1 mouse cellular context compared by ENCODE assay signal in the genomic region with DNA sequence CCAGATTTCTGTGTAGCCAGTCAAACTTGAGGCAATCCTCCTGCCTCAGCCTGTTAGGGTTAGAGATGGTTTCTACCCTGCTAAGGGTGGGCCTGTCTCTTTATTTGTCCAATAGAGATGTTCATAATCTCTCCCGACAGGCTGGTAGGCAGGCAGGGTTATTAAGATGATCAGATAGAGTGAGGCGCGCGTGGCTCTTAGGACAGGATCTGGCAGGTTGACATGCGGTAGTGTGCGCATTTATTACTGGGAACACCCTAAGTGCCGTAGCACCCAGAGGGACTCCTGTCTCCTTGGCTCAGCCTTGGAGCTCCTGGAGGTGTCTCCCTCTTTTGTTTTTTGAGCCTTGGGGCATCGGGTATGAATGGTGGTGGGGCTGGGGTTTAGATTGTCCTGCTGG.
TF ChIP-seq lines count a peak whose summit lies in the region.

No protein-coding gene starts in this region.

TF ChIP-seq in MEL, 35 proteins besides CTCF, POLR2A, EP300 and RAD21:
- TF ChIP-seq SMC3 (IDR thresholded peaks at IDR 0.05; ENCODE audit: low read depth, low read length) = no peak
- TF ChIP-seq GATA1 (IDR thresholded peaks at IDR 0.05; ENCODE audit: low read depth, low read length) = peak; percentile 46; the same call in 1 of the 2 replicates
- no peak for TF ChIP-seq CHD1 (IDR thresholded peaks at IDR 0.05; ENCODE audit: low read depth, low read length)
- TF ChIP-seq TCF12 (IDR thresholded peaks at IDR 0.05; ENCODE audit: low read depth, low read length) = peak; percentile 44; the same call in 1 of the 2 replicates
- TF ChIP-seq TAL1 (IDR thresholded peaks at IDR 0.05; ENCODE audit: low read length) = peak; percentile 40; the same call in 1 of the 2 replicates
- TF ChIP-seq MAZ (IDR thresholded peaks at IDR 0.05; ENCODE audit: low read depth, low read length) = no peak
- peak; percentile 42; the same call in 1 of the 2 replicates for TF ChIP-seq ETS1 (IDR thresholded peaks at IDR 0.05; ENCODE audit: low read depth, low read length)
- TF ChIP-seq MXI1 (IDR thresholded peaks at IDR 0.05; ENCODE audit: low read depth, low read length) = peak; percentile 97
- peak; percentile 71; the same call in 1 of the 2 replicates for TF ChIP-seq SIN3A (IDR thresholded peaks at IDR 0.05; ENCODE audit: low read length)
- 0 out of 2 replicates have a peak, but pooled peaks have one; percentile 16 for TF ChIP-seq TBP (IDR thresholded peaks at IDR 0.05; ENCODE audit: low read depth, low read length)
- peak; percentile 72; the same call in 1 of the 2 replicates for TF ChIP-seq MYC (IDR thresholded peaks at IDR 0.05; ENCODE audit: low read depth, low read length)
- TF ChIP-seq MAX (IDR thresholded peaks at IDR 0.05; ENCODE audit: low read length) = peak; percentile 84
TF ChIP-seq in MEL: peak in this region for 9.
